Mouse (Mus musculus) small intestine, adult 10 weeks (tissue): ENCODE results near the gene Ly6g6d. TPM values are rescaled to one million over a fixed set of nuclear protein-coding genes. Genes with fewer than 3 reads are reported as not detected.

Experiments used
- polyA plus RNA-seq: library from polyadenylated mRNA; stranded (reverse); fragments of 350-450 nt; fragmentation: Illumina TruSeq; extraction: RNeasy Lipid Tissue Mini Kit (QIAGEN cat#74804); gene quantifications from one replicate; pipeline ENCODE4 v1.2.3, GENCODE M21; 2014; ENCODE audit warnings: low replicate concordance

Gene Ly6g6d
- polyA plus RNA-seq, 1 experiment from 2014 or later = not detected

Other genes starting within 250 kb of the Ly6g6d start
- gene Stk19, start 241.1 kb downstream of the Ly6g6d start, polyA plus RNA-seq = 17.0 TPM
- 1.6 TPM for gene Dxo, start 241.0 kb downstream of the Ly6g6d start, polyA plus RNA-seq
- gene Skiv2l, start 227.9 kb downstream of the Ly6g6d start, polyA plus RNA-seq = 4.8 TPM
- gene Nelfe, start 227.7 kb downstream of the Ly6g6d start, polyA plus RNA-seq = 0.41 TPM
- gene Cfb, start 215.5 kb downstream of the Ly6g6d start, polyA plus RNA-seq = 20.3 TPM
- gene Zbtb12, start 198.6 kb downstream of the Ly6g6d start, polyA plus RNA-seq = 1.3 TPM
- 2.4 TPM for gene Gm20547, start 196.0 kb downstream of the Ly6g6d start, polyA plus RNA-seq
- not detected for gene C2, start 179.8 kb downstream of the Ly6g6d start, polyA plus RNA-seq
- 5.3 TPM for gene Ehmt2, start 179.6 kb downstream of the Ly6g6d start, polyA plus RNA-seq
- gene Slc44a4, start 163.6 kb downstream of the Ly6g6d start, polyA plus RNA-seq = 2.7 TPM
- 3.6 TPM for gene Neu1, start 146.8 kb downstream of the Ly6g6d start, polyA plus RNA-seq
- 1.3 TPM for gene Hspa1b, start 118.8 kb downstream of the Ly6g6d start, polyA plus RNA-seq
- gene Gm20481, start 108.2 kb downstream of the Ly6g6d start, polyA plus RNA-seq = not detected
- gene Hspa1a, start 105.9 kb downstream of the Ly6g6d start, polyA plus RNA-seq = 0.52 TPM
- gene Hspa1l, start 105.4 kb downstream of the Ly6g6d start, polyA plus RNA-seq = not detected
- 12.4 TPM for gene Lsm2, start 96.2 kb downstream of the Ly6g6d start, polyA plus RNA-seq
- 0.37 TPM for gene Vars, start 77.1 kb downstream of the Ly6g6d start, polyA plus RNA-seq
- gene Vwa7, start 61.5 kb downstream of the Ly6g6d start, polyA plus RNA-seq = 0.11 TPM
- not detected for gene Sapcd1, start 50.0 kb downstream of the Ly6g6d start, polyA plus RNA-seq
- 0.93 TPM for gene Msh5, start 31.3 kb downstream of the Ly6g6d start, polyA plus RNA-seq
- 31.3 TPM for gene Clic1, start 28.1 kb downstream of the Ly6g6d start, polyA plus RNA-seq
- not detected for gene Ddah2, start 19.0 kb downstream of the Ly6g6d start, polyA plus RNA-seq
- not detected for gene Ly6g6c, start 12.7 kb downstream of the Ly6g6d start, polyA plus RNA-seq
- 0.59 TPM for gene Mpig6b, start 11.9 kb downstream of the Ly6g6d start, polyA plus RNA-seq
- not detected for gene Ly6g6e, start 1.2 kb downstream of the Ly6g6d start, polyA plus RNA-seq
- gene Ly6g6f, start 7.5 kb upstream of the Ly6g6d start, polyA plus RNA-seq = not detected
- gene Abhd16a, start 11.2 kb upstream of the Ly6g6d start, polyA plus RNA-seq = 3.7 TPM
- gene Ly6g5c, start 30.2 kb upstream of the Ly6g6d start, polyA plus RNA-seq = not detected
- gene Ly6g5b, start 37.4 kb upstream of the Ly6g6d start, polyA plus RNA-seq = not detected
- 2.3 TPM for gene Gpank1, start 43.4 kb upstream of the Ly6g6d start, polyA plus RNA-seq
- 112 TPM for gene Csnk2b, start 44.0 kb upstream of the Ly6g6d start, polyA plus RNA-seq
- 1.7 TPM for gene D17H6S53E, start 48.3 kb upstream of the Ly6g6d start, polyA plus RNA-seq
- not detected for gene Apom, start 54.0 kb upstream of the Ly6g6d start, polyA plus RNA-seq
- gene Bag6, start 57.1 kb upstream of the Ly6g6d start, polyA plus RNA-seq = 9.2 TPM
- 7.5 TPM for gene Prrc2a, start 86.8 kb upstream of the Ly6g6d start, polyA plus RNA-seq
- 8.4 TPM for gene Aif1, start 98.0 kb upstream of the Ly6g6d start, polyA plus RNA-seq
- gene Lst1, start 110.4 kb upstream of the Ly6g6d start, polyA plus RNA-seq = not detected
- not detected for gene Ltb, start 116.4 kb upstream of the Ly6g6d start, polyA plus RNA-seq
- gene Tnf, start 123.9 kb upstream of the Ly6g6d start, polyA plus RNA-seq = not detected
- not detected for gene Lta, start 127.3 kb upstream of the Ly6g6d start, polyA plus RNA-seq
- not detected for gene Gm16181, start 142.8 kb upstream of the Ly6g6d start, polyA plus RNA-seq
- gene Atp6v1g2, start 155.6 kb upstream of the Ly6g6d start, polyA plus RNA-seq = 1.9 TPM
- gene Nfkbil1, start 157.7 kb upstream of the Ly6g6d start, polyA plus RNA-seq = not detected
- 4.0 TPM for gene Ddx39b, start 163.7 kb upstream of the Ly6g6d start, polyA plus RNA-seq
- 51.6 TPM for gene H2-D1, start 184.7 kb upstream of the Ly6g6d start, polyA plus RNA-seq
- 506 TPM for gene H2-Q1, start 242.3 kb upstream of the Ly6g6d start, polyA plus RNA-seq